Mouse (Mus musculus) intestine, embryonic 16.5 days (tissue): ENCODE data around the gene 1300017J02Rik. TPM values are rescaled to one million over a fixed set of nuclear protein-coding genes. Genes with fewer than 3 reads are reported as not detected.

Experiments used
- ATAC-seq: fragments of 200-750 bp; cut with Nextera tagmentation; 2 replicates; pipeline ENCODE4 v1.8.0; 2017; ENCODE audit warnings: moderate TSS enrichment, moderate library complexity
- H3K27ac ChIP-seq: fragments of 300-500 bp; sonication (generic); 2 replicates; pipeline ENCODE4 v1.5.1; 2014; ENCODE audit warnings: mild to moderate bottlenecking, low read length
- H3K27me3 ChIP-seq: fragments of 300-500 bp; sonication (generic); replicated peaks from 2 replicates; pipeline ENCODE4 v1.6.1; 2014; ENCODE audit warnings: low read length, control low read depth, mixed read lengths; ENCODE audit not compliant: control insufficient read depth, insufficient read depth
- H3K36me3 ChIP-seq: fragments of 300-500 bp; sonication (generic); 2 replicates; pipeline ENCODE4 v1.6.1; 2014; ENCODE audit warnings: low read length, control low read depth; ENCODE audit not compliant: control insufficient read depth, insufficient read depth
- H3K4me1 ChIP-seq: fragments of 300-500 bp; sonication (generic); 2 replicates; pipeline ENCODE4 v1.6.1; 2014; ENCODE audit warnings: low read length, control low read depth, mixed read lengths; ENCODE audit not compliant: control insufficient read depth, insufficient read depth
- H3K4me2 ChIP-seq: fragments of 300-500 bp; sonication (generic); 2 replicates; pipeline ENCODE4 v1.6.1; 2014; ENCODE audit warnings: low read depth, low read length, control low read depth
- H3K4me3 ChIP-seq: fragments of 300-500 bp; sonication (generic); 2 replicates; pipeline ENCODE4 v1.5.1; 2014; ENCODE audit warnings: mild to moderate bottlenecking, low read length
- H3K9ac ChIP-seq: fragments of 300-500 bp; sonication (generic); 2 replicates; pipeline ENCODE4 v1.6.1; 2014; ENCODE audit warnings: low read depth, low read length
- H3K9me3 ChIP-seq: fragments of 300-500 bp; sonication (generic); 2 replicates; pipeline ENCODE4 v1.6.1; 2016; ENCODE audit warnings: low read length, control low read depth; ENCODE audit not compliant: control insufficient read depth
- WGBS: fragments of 180-500 bp; shearing (Covaris S2); extraction: QIAGEN DNeasy Blood & Tissue Kit; methylation state at CpG from one replicate; pipeline ENCODE4 v1.1.7; 2014; 5-methylcytosine and 5-hydroxymethylcytosine counted together
- polyA plus RNA-seq: library from polyadenylated mRNA; unstranded; fragments of >200 nt; fragmentation: Nextera tagmentation; extraction: Ambion mirVana; gene quantifications from 2 replicates; pipeline ENCODE4 v1.2.1, GENCODE M21; 2015

The 1300017J02Rik gene
- polyA plus RNA-seq, 1 experiment from 2014 or later = 2.9 TPM

GRCm38 (mm10) chr9:103241206-103241605 is 63.7 kb downstream of the 1300017J02Rik start:
- Histone ChIP-seq H3K27me3 (no peaks in the 10 kb centered on the region), H3K9me3 (no peaks in the 10 kb centered on the region), H3K36me3 (no peaks in the 10 kb centered on the region), H3K4me3 (no peak overlapping the region), H3K9ac (no peak overlapping the region), H3K4me2 (no peak overlapping the region), H3K4me1 (no peaks in the 10 kb centered on the region), H3K27ac (no peak overlapping the region)
- WGBS = 60% methylated on average over 2 of the region's 2 CpGs
- ATAC-seq = no peak

- Histone ChIP-seq H3K9ac (no peak overlapping the region), H3K36me3 (no peaks in the 10 kb centered on the region), H3K27me3 (no peaks in the 10 kb centered on the region), H3K9me3 (no peaks in the 10 kb centered on the region), H3K4me2 (no peak overlapping the region), H3K4me1 (no peaks in the 10 kb centered on the region), H3K27ac (no peak overlapping the region), H3K4me3 (no peak overlapping the region)
- ATAC-seq = no peak
- WGBS = 92% methylated on average over 6 of the region's 6 CpGs
Measured at GRCm38 (mm10) chr9:103239471-103239870, 65.4 kb downstream of the 1300017J02Rik start.

- Histone ChIP-seq H3K9ac (no peak overlapping the region), H3K9me3 (no peaks in the 10 kb centered on the region), H3K4me2 (no peak overlapping the region), H3K27me3 (no peaks in the 10 kb centered on the region; the same call in 1 of the 2 replicates), H3K4me3 (no peak overlapping the region), H3K4me1 (no peaks in the 10 kb centered on the region), H3K36me3 (no peaks in the 10 kb centered on the region), H3K27ac (no peak overlapping the region)
- peak; percentile 52 for ATAC-seq
- WGBS = 52% methylated on average over 7 of the region's 7 CpGs
Measured at GRCm38 (mm10) chr9:103234565-103235165, 70.2 kb downstream of the 1300017J02Rik start.

- Histone ChIP-seq H3K27ac (no peak overlapping the region), H3K27me3 (no peaks in the 10 kb centered on the region; the same call in 1 of the 2 replicates), H3K4me2 (no peak overlapping the region), H3K9me3 (no peaks in the 10 kb centered on the region), H3K4me3 (no peak overlapping the region), H3K36me3 (no peaks in the 10 kb centered on the region), H3K9ac (0 out of 2 replicates have a peak overlapping the region, but pooled peaks have one; percentile 10), H3K4me1 (no peaks in the 10 kb centered on the region)
- WGBS = 73% methylated on average over 7 of the region's 7 CpGs
- no peak for ATAC-seq
Measured at GRCm38 (mm10) chr9:103234059-103234458, 70.8 kb downstream of the 1300017J02Rik start.

- ATAC-seq = no peak
- WGBS = 53% methylated on average over 7 of the region's 7 CpGs
Measured at GRCm38 (mm10) chr9:103233006-103233395, 71.9 kb downstream of the 1300017J02Rik start.

GRCm38 (mm10) chr9:103232232-103233005 is 72.5 kb downstream of the 1300017J02Rik start:
- H3K4me3 ChIP-seq = no peak overlapping the region
- WGBS = 91% methylated on average over 7 of the region's 7 CpGs
- H3K9me3 ChIP-seq = no peaks in the 10 kb centered on the region
- no peaks in the 10 kb centered on the region for H3K4me1 ChIP-seq
- H3K4me2 ChIP-seq = no peak overlapping the region
- ATAC-seq = no peak
- H3K9ac ChIP-seq = no peak overlapping the region
- H3K36me3 ChIP-seq = no peaks in the 10 kb centered on the region
- H3K27me3 ChIP-seq = no peaks in the 10 kb centered on the region; the same call in 1 of the 2 replicates
- no peak overlapping the region for H3K27ac ChIP-seq

More at GRCm38 (mm10) chr9:103233006-103233395, 71.9 kb downstream of the 1300017J02Rik start:
- Histone ChIP-seq H3K9ac (no peak overlapping the region), H3K27ac (no peak overlapping the region), H3K9me3 (no peaks in the 10 kb centered on the region), H3K4me1 (no peaks in the 10 kb centered on the region), H3K4me3 (no peak overlapping the region), H3K27me3 (no peaks in the 10 kb centered on the region; the same call in 1 of the 2 replicates), H3K4me2 (no peak overlapping the region), H3K36me3 (no peaks in the 10 kb centered on the region)

GRCm38 (mm10) chr9:103230151-103230951 is 74.5 kb downstream of the 1300017J02Rik start, which contains the start of the genes Gm20425 and Trf:
Gene Gm20425, minus strand, starts transcription at chr9:103230307.
Gene Trf, minus strand, starts transcription at chr9:103230444.
- H3K9me3 ChIP-seq = no peaks in the 10 kb centered on the region
- peak within 1 kb of the TSS; percentile 63 for H3K9ac ChIP-seq
- no peaks in the 10 kb centered on the region for H3K4me1 ChIP-seq
- no peaks in the 10 kb centered on the region for H3K36me3 ChIP-seq
- H3K4me2 ChIP-seq = peak within 1 kb of the TSS; percentile 52
- H3K27ac ChIP-seq = peak within 1 kb of the TSS; percentile 9
- WGBS = 27% methylated on average over 26 of the region's 29 CpGs
- ATAC-seq = peak; percentile 85
- H3K4me3 ChIP-seq = peak within 1 kb of the TSS; percentile 40
- H3K27me3 ChIP-seq = no peaks in the 10 kb centered on the region; the same call in 1 of the 2 replicates

GRCm38 (mm10) chr9:103229037-103229867 is 75.6 kb downstream of the 1300017J02Rik start:
- ATAC-seq = peak; percentile 4; the same call in 1 of the 2 replicates
- peak overlapping the region; percentile 40 for H3K4me3 ChIP-seq
- 80% methylated on average over 15 of the region's 15 CpGs for WGBS

More at GRCm38 (mm10) chr9:103229037-103229867, 75.6 kb downstream of the 1300017J02Rik start:
- H3K4me1 ChIP-seq = no peaks in the 10 kb centered on the region
- no peaks in the 10 kb centered on the region for H3K36me3 ChIP-seq
- H3K27ac ChIP-seq = no peak overlapping the region
- H3K9ac ChIP-seq = peak overlapping the region; percentile 63
- H3K27me3 ChIP-seq = no peaks in the 10 kb centered on the region; the same call in 1 of the 2 replicates
- H3K4me2 ChIP-seq = peak overlapping the region; percentile 18; the same call in 1 of the 2 replicates
- no peaks in the 10 kb centered on the region for H3K9me3 ChIP-seq
